Mouse (Mus musculus) hindbrain, embryonic 16.5 days (tissue): Measurements from ENCODE around the gene Ugcg. TPM values are rescaled to one million over a fixed set of nuclear protein-coding genes. Genes with fewer than 3 reads are reported as not detected.

Experiments used
- ATAC-seq: fragments of 200-750 bp; cut with Nextera tagmentation; 2 replicates; pipeline ENCODE4 v1.8.0; 2017; ENCODE audit warnings: moderate TSS enrichment, moderate library complexity
- H3K27ac ChIP-seq: fragments of 300-500 bp; sonication (generic); 2 replicates; pipeline ENCODE4 v1.5.1; 2014; ENCODE audit warnings: low read depth, mild to moderate bottlenecking, control low read depth, low read length, moderate library complexity
- H3K27me3 ChIP-seq: fragments of 300-500 bp; sonication (generic); replicated peaks from 2 replicates; pipeline ENCODE4 v1.6.1; 2014; ENCODE audit warnings: low read length; ENCODE audit not compliant: control insufficient read depth, insufficient read depth
- H3K36me3 ChIP-seq: fragments of 300-500 bp; sonication (generic); 2 replicates; pipeline ENCODE4 v1.6.1; 2014; ENCODE audit warnings: mild to moderate bottlenecking, low read length, moderate library complexity, mixed read lengths; ENCODE audit not compliant: control insufficient read depth, insufficient read depth
- H3K4me1 ChIP-seq: fragments of 300-500 bp; sonication (generic); 2 replicates; pipeline ENCODE4 v1.6.1; 2014; ENCODE audit warnings: low read depth, low read length; ENCODE audit not compliant: control insufficient read depth, insufficient read depth
- H3K4me2 ChIP-seq: fragments of 300-500 bp; sonication (generic); 2 replicates; pipeline ENCODE4 v1.6.1; 2014; ENCODE audit warnings: mild to moderate bottlenecking, low read length, control low read depth, moderate library complexity
- H3K4me3 ChIP-seq: fragments of 300-500 bp; sonication (generic); 2 replicates; pipeline ENCODE4 v1.5.1; 2014; ENCODE audit warnings: mild to moderate bottlenecking, low read length, control low read depth, moderate library complexity
- H3K9ac ChIP-seq: fragments of 300-500 bp; sonication (generic); 2 replicates; pipeline ENCODE4 v1.6.1; 2014; ENCODE audit warnings: low read depth, mild to moderate bottlenecking, control low read depth, low read length, moderate library complexity
- H3K9me3 ChIP-seq: fragments of 300-500 bp; sonication (generic); 2 replicates; pipeline ENCODE4 v1.6.1; 2014; ENCODE audit warnings: mild to moderate bottlenecking, low read length, moderate library complexity; ENCODE audit not compliant: control insufficient read depth
- WGBS: fragments of 180-500 bp; shearing (Covaris S2); extraction: QIAGEN DNeasy Blood & Tissue Kit; methylation state at CpG from one replicate; pipeline ENCODE4 v1.1.7; 2014; 5-methylcytosine and 5-hydroxymethylcytosine counted together
- polyA plus RNA-seq: library from polyadenylated mRNA; unstranded; fragments of >200 nt; fragmentation: Nextera tagmentation; extraction: Ambion mirVana; gene quantifications from 2 replicates; pipeline ENCODE4 v1.2.1, GENCODE M21; 2015

The Ugcg gene
- polyA plus RNA-seq, 1 experiment from 2014 or later = 15.8 TPM

- Histone ChIP-seq H3K9me3 (no peaks in the 10 kb centered on the region), H3K9ac (no peak overlapping the region), H3K4me1 (no peaks in the 10 kb centered on the region), H3K27ac (no peak overlapping the region), H3K4me2 (no peak overlapping the region), H3K27me3 (no peaks in the 10 kb centered on the region), H3K36me3 (no peaks in the 10 kb centered on the region), H3K4me3 (no peak overlapping the region)
- 84% methylated on average over 7 of the region's 7 CpGs for WGBS
- ATAC-seq = no peak
These were observed 55.9 kb downstream of the Ugcg start for GRCm38 (mm10) chr4:59244791-59245555.

- no peak overlapping the region for H3K4me2 ChIP-seq
- H3K9me3 ChIP-seq = no peaks in the 10 kb centered on the region
- no peak for ATAC-seq
- H3K36me3 ChIP-seq = no peaks in the 10 kb centered on the region
- no peaks in the 10 kb centered on the region for H3K27me3 ChIP-seq
- H3K27ac ChIP-seq = no peak overlapping the region
- H3K9ac ChIP-seq = no peak overlapping the region
- no peaks in the 10 kb centered on the region for H3K4me1 ChIP-seq
- H3K4me3 ChIP-seq = no peak overlapping the region
- 87% methylated on average over 4 of the region's 4 CpGs for WGBS
These were observed 56.7 kb downstream of the Ugcg start for GRCm38 (mm10) chr4:59245776-59246175.

DNA sequence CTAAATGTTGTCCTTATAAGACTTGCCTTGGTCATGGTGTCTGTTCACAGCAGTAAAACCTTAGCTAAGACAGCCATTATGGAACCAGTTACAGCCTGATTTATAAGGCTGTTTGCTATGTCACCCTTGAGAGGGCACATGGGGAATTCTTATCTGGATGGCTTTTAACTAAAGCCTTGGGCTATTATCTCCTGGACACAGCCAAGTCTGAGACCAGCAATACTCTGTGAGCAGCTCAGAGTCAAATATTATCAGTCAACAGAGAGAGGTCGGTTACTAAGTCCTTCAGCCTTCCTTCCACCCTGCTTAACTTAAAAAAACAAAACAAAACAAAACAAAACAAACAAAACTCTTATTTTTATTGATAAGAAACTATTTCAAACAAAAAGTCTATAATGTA lies 58.5 kb downstream of the Ugcg start:
- H3K4me3 ChIP-seq = no peak overlapping the region
- no peaks in the 10 kb centered on the region for H3K27me3 ChIP-seq
- H3K4me2 ChIP-seq = no peak overlapping the region
- no peaks in the 10 kb centered on the region for H3K4me1 ChIP-seq
- WGBS = 74% methylated on average over 1 of the region's 1 CpGs
- no peak for ATAC-seq
- H3K9me3 ChIP-seq = no peaks in the 10 kb centered on the region
- no peak overlapping the region for H3K27ac ChIP-seq
- no peaks in the 10 kb centered on the region for H3K36me3 ChIP-seq
- H3K9ac ChIP-seq = no peak overlapping the region

GRCm38 (mm10) chr4:59248035-59248434 lies 59.0 kb downstream of the Ugcg start:
- Histone ChIP-seq H3K9ac (no peak overlapping the region), H3K4me2 (no peak overlapping the region), H3K27ac (no peak overlapping the region), H3K36me3 (no peaks in the 10 kb centered on the region), H3K4me3 (no peak overlapping the region), H3K4me1 (no peaks in the 10 kb centered on the region), H3K27me3 (no peaks in the 10 kb centered on the region), H3K9me3 (no peaks in the 10 kb centered on the region)
- no peak for ATAC-seq

GRCm38 (mm10) chr4:59252386-59253054 lies 63.5 kb downstream of the Ugcg start:
- no peak overlapping the region for H3K4me2 ChIP-seq
- H3K4me3 ChIP-seq = no peak overlapping the region
- 85% methylated on average over 6 of the region's 6 CpGs for WGBS
- H3K9me3 ChIP-seq = no peaks in the 10 kb centered on the region
- H3K9ac ChIP-seq = no peak overlapping the region
- H3K27me3 ChIP-seq = no peaks in the 10 kb centered on the region
- no peak for ATAC-seq
- H3K36me3 ChIP-seq = no peaks in the 10 kb centered on the region
- H3K4me1 ChIP-seq = no peaks in the 10 kb centered on the region
- no peak overlapping the region for H3K27ac ChIP-seq

DNA sequence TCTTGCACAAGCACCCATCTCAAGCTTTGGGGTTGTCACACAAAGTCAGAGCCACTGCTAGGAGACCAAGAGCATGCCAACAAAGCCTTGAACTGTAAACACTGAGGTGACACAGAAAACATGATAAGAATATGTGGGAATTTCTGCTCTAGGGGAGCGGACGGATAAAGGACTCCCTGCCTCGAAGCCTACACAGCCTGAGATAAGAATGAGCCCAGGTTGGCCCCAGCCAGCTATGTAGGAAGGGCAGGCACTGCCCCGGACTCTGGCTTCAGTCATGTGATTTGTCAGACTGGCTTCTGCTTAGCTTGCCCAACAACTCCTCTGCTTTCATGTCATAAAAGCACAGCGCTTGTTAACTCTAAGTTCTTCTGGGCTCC lies 64.0 kb downstream of the Ugcg start:
- no peak for ATAC-seq
- no peak overlapping the region for H3K4me3 ChIP-seq
- H3K27me3 ChIP-seq = no peaks in the 10 kb centered on the region
- H3K9me3 ChIP-seq = no peaks in the 10 kb centered on the region
- H3K27ac ChIP-seq = no peak overlapping the region
- no peak overlapping the region for H3K4me2 ChIP-seq
- WGBS = 95% methylated on average over 5 of the region's 5 CpGs
- no peaks in the 10 kb centered on the region for H3K4me1 ChIP-seq
- no peaks in the 10 kb centered on the region for H3K36me3 ChIP-seq
- no peak overlapping the region for H3K9ac ChIP-seq

DNA sequence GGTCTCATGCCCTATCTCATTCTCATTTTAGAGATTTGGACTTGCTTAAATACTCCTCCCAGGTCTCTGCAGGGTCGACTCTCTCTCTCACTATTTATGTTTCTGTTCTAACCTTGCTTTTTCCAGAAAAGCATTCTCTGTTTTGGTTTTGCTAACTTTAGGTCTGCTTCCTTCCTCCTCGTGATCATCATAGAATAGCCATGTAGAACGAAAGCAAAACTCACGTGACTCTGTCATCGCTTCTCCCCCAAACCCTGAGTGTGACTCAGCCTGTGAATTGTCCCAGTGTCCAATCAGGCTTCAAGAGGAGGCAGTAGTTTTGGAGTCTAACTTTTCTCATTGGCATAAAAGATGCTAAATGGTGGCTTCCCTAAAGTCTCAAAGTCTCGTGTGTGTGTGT lies 65.3 kb downstream of the Ugcg start:
- Histone ChIP-seq H3K4me2 (no peak overlapping the region), H3K9me3 (no peaks in the 10 kb centered on the region), H3K4me1 (no peaks in the 10 kb centered on the region), H3K27ac (no peak overlapping the region), H3K36me3 (no peaks in the 10 kb centered on the region), H3K4me3 (no peak overlapping the region), H3K9ac (no peak overlapping the region), H3K27me3 (no peaks in the 10 kb centered on the region)
- no peak for ATAC-seq
- WGBS = 88% methylated on average over 6 of the region's 6 CpGs

- no peaks in the 10 kb centered on the region for H3K27me3 ChIP-seq
- H3K4me3 ChIP-seq = no peak overlapping the region
- no peaks in the 10 kb centered on the region for H3K36me3 ChIP-seq
- no peaks in the 10 kb centered on the region for H3K9me3 ChIP-seq
- no peak overlapping the region for H3K9ac ChIP-seq
- no peak overlapping the region for H3K4me2 ChIP-seq
- no peak for ATAC-seq
- H3K27ac ChIP-seq = no peak overlapping the region
- H3K4me1 ChIP-seq = no peaks in the 10 kb centered on the region
- 74% methylated on average over 5 of the region's 5 CpGs for WGBS
These were observed 66.9 kb downstream of the Ugcg start for GRCm38 (mm10) chr4:59255988-59256387.

DNA sequence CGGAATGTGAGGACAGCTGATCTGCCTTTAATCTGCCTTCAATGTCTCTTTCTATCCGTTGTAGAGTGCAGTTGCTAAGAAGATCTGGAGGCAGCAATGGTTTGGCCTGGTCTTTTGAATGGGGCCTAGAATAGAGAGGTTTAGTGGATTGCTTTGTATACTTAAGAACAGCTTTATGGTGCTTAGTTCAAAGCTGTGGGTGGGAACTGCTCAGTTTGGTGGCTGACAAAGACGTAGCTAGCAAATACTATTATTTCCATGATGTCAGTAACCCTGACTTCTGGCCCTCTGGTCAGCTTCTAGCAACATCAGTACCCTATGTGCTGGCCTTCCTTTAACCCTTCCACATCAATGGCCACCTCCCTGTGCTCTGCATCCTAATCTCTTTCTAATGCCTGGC lies 68.8 kb downstream of the Ugcg start:
- H3K9me3 ChIP-seq = no peaks in the 10 kb centered on the region
- no peak for ATAC-seq
- no peaks in the 10 kb centered on the region for H3K4me1 ChIP-seq
- WGBS = 55% methylated on average over 3 of the region's 3 CpGs
- H3K4me3 ChIP-seq = no peak overlapping the region
- H3K27me3 ChIP-seq = no peaks in the 10 kb centered on the region
- no peak overlapping the region for H3K4me2 ChIP-seq
- no peak overlapping the region for H3K9ac ChIP-seq
- H3K36me3 ChIP-seq = no peaks in the 10 kb centered on the region
- H3K27ac ChIP-seq = no peak overlapping the region
